In the genomic region with DNA sequence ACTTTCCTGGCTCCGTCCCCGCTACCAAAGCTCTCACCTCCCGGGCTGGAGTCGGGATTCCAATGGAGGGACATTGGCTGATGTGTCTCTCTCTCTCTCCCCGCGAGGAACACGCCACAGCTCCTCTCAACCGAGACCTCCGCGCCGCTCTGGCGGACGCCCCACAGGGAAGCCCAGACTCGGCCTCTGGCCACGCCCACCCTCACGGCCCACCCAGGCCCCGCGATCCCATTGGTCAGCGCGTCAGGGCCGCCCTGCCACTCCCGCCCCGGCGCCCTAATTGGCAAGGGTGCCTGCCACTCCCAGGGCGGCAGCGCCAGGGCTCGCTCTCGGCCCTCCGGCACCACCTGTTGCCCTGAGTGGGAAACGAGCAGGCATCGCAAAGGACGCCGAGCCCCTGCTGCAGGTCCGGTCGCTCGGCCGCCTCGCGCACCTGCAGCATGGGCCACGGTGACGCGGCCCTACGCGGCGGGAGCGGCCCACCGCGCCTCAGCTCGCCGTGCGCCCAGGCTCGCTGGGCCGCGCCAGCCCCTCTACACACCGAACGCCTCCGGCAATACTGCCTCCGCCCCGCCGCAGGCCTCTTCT, we compare ENCODE assay signal across 8 mouse cellular contexts. TPM values are rescaled to one million over a fixed set of nuclear protein-coding genes. Genes with fewer than 3 reads are reported as not detected.
A peak's percentile ranks its signal among the peaks of the same experiment; 100 is the strongest.
DNase-seq lines count a peak whose midpoint lies in the region; ATAC-seq lines count a peak whose summit lies in the region.

No protein-coding gene starts in this region.

- H3K9ac ChIP-seq in hindbrain, embryonic 12.5 days: peak overlapping the region; percentile 74

- no peaks in the 10 kb centered on the region for H3K36me3 ChIP-seq in hindbrain, embryonic 12.5 days

- peak; percentile 99 for DNase-seq in MN1 (ENCODE audit: low spot score)
- peak; percentile 96 for DNase-seq in cerebellum, adult 9-10 months
- DNase-seq in frontal cortex, adult 2 months (ENCODE audit: extremely low spot score in 1 of 2, low spot score in 1 of 2): peak; percentile 94 to 98
- peak; percentile 98 for DNase-seq in layer of hippocampus, postnatal 14 days (ENCODE audit: low spot score in 2 of 2)
- DNase-seq in lung, postnatal 14 days: peak; percentile 99
- DNase-seq in retina, adult 2 months (ENCODE audit: low read depth, low spot score): peak; percentile 91
- peak; percentile 99 to 100 for DNase-seq in thymus, postnatal 36 days

- H3K4me2 ChIP-seq in hindbrain, embryonic 12.5 days (replicated peaks): peak overlapping the region; percentile 69

- H3K27me3 ChIP-seq in hindbrain, embryonic 12.5 days: no peaks in the 10 kb centered on the region

- WGBS in hindbrain, embryonic 12.5 days: under 1% methylated on average over 44 of the region's 60 CpGs

- H3K9me3 ChIP-seq in hindbrain, embryonic 12.5 days (replicated peaks): no peaks in the 10 kb centered on the region

- H3K4me1 ChIP-seq in hindbrain, embryonic 12.5 days: peaks cover 10% of the 10 kb centered on the region

- ATAC-seq in hindbrain, embryonic 12.5 days (ENCODE audit: low FRiP score): peak; percentile 99

- peak overlapping the region; percentile 92 for H3K27ac ChIP-seq in hindbrain, embryonic 12.5 days

- peak overlapping the region; percentile 88 for H3K4me3 ChIP-seq in hindbrain, embryonic 12.5 days

RNA-seq across cellular contexts. Expression of gene Arl4a, which starts 0.5 kb away (rescaled TPM):
- 36.6 and 36.9 TPM in 2 replicates for polyA plus RNA-seq in frontal cortex, adult 2 months (2012; rRNA removed)
- 90.7 and 105 TPM in 2 replicates for polyA plus RNA-seq in hindbrain, embryonic 12.5 days (2016; fragmentation: Nextera tagmentation; extraction: Ambion mirVana)
- 10 to 100 TPM; 37.3 to 37.5 TPM for total RNA-seq in layer of hippocampus, postnatal 14 days (2021)

Comparison
In these comparisons a context has a peak if more than half of its experiments do, and no peak if none do; other contexts are left out.
1. Peak in every context shown above with its lines: DNase-seq, ATAC-seq, H3K4me3 ChIP-seq and H3K27ac ChIP-seq.